Comparison of ENCODE assay signal across 10 mouse cellular contexts in the genomic region with DNA sequence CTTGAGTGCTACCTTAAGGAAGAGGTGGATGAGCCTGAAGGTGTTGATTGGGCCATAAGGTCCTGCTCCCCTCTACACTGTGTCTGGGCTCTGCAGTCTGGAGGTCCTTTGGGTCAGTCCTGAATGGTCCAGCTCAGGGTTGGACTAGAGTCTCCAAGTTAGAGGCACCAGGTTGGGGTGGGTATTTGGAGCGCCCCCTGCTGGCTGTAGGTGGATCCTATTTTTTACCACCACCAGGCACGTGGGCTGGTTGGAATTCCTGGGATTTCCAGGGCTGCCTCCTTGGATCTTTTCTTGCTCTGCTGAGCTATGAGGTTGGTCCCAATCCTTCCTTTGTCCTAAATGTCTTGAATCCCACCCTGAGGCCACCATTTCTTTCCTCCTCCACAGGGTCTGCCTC. TPM values are rescaled to one million over a fixed set of nuclear protein-coding genes. Genes with fewer than 3 reads are reported as not detected.
A peak's percentile ranks its signal among the peaks of the same experiment; 100 is the strongest.
DNase-seq lines count a peak whose midpoint lies in the region; ATAC-seq and TF ChIP-seq lines count a peak whose summit lies in the region.
"Had no signal": no experiment of that assay in that cellular context is flagged by ENCODE, and none has a peak within 500 bp of the region (broad histone marks: within the 10 kb centered on the region; RNA-seq: fewer than 3 reads in every experiment).

No protein-coding gene starts in this region.

- no peak overlapping the region for H3K9ac ChIP-seq in liver, postnatal 0 days (replicated peaks)
- H3K9ac ChIP-seq: midbrain, embryonic 12.5 days had no signal

- no peak for TF ChIP-seq EP300 in liver, postnatal 0 days (IDR thresholded peaks at IDR 0.05; ENCODE audit: low read depth)

- no peaks in the 10 kb centered on the region for H3K4me1 ChIP-seq in spleen, adult 2 months (ENCODE audit: control insufficient read depth, insufficient read depth, insufficient read length)
- no peaks in the 10 kb centered on the region for H3K4me1 ChIP-seq in liver, postnatal 0 days (ENCODE audit: insufficient read depth)
- H3K4me1 ChIP-seq: midbrain, embryonic 12.5 days had no signal

- peak; percentile 32 to 58 for DNase-seq in cerebellum, postnatal 25 days
- DNase-seq in cerebellum, adult 11 months = no peak
- DNase-seq in spleen, adult 2 months (ENCODE audit: low read depth in 1 of 2, low spot score in 2 of 2) = peak in 1 of 2 experiments; percentile 29
- DNase-seq in spleen, postnatal 14 days (ENCODE audit: low spot score in 2 of 2) = no peak
- DNase-seq in embryo, embryonic 9.5 days (ENCODE audit: extremely low spot score) = peak; percentile 29
- DNase-seq in liver, postnatal 0 days = peak; percentile 65
- peak; percentile 29 for DNase-seq in thymus, postnatal 14 days
- DNase-seq in right cerebral cortex, adult 18-20 months = no peak

- H3K27me3 ChIP-seq in spleen, adult 2 months (ENCODE audit: control insufficient read depth, insufficient read depth, low read length) = 0 out of 2 replicates have a peak, but pooled peaks cover 1% of the 10 kb centered on the region
- 0 out of 2 replicates have a peak, but pooled peaks cover 6% of the 10 kb centered on the region for H3K27me3 ChIP-seq in liver, postnatal 0 days (ENCODE audit: insufficient read depth, low read length)

- 11% methylated on average over 2 of the region's 2 CpGs for WGBS in spleen, adult 2 months
- 0% methylated on average over 2 of the region's 2 CpGs for WGBS in liver, postnatal 0 days (ENCODE audit: insufficient replicate concordance)

- no peak overlapping the region for H3K4me3 ChIP-seq in spleen, adult 2 months (ENCODE audit: extremely low read depth, insufficient read depth, insufficient read length)
- no peak overlapping the region for H3K4me3 ChIP-seq in liver, postnatal 0 days (ENCODE audit: low read depth, low read length)
- H3K4me3 ChIP-seq: midbrain, embryonic 12.5 days had no signal

- peak; percentile 38; the same call in 1 of the 2 replicates for ATAC-seq in liver, postnatal 0 days

- H3K36me3 ChIP-seq in spleen, adult 2 months (ENCODE audit: control insufficient read depth, insufficient read depth, low read length) = no peaks in the 10 kb centered on the region
- no peaks in the 10 kb centered on the region for H3K36me3 ChIP-seq in liver, postnatal 0 days (replicated peaks; ENCODE audit: insufficient read depth, low read length)
- H3K36me3 ChIP-seq: midbrain, embryonic 12.5 days had no signal

- no peak for TF ChIP-seq POLR2A in spleen, adult 2 months (IDR thresholded peaks at IDR 0.05; ENCODE audit: low read depth, low read length)

- H3K27ac ChIP-seq in spleen, adult 2 months (ENCODE audit: insufficient read depth, low read length) = no peak overlapping the region
- H3K27ac ChIP-seq in liver, postnatal 0 days (ENCODE audit: low read depth) = no peak overlapping the region
- H3K27ac ChIP-seq: midbrain, embryonic 12.5 days had no signal

- no peak overlapping the region for H3K4me2 ChIP-seq in liver, postnatal 0 days (ENCODE audit: low read depth, low read length)
- H3K4me2 ChIP-seq: midbrain, embryonic 12.5 days had no signal

- no peaks in the 10 kb centered on the region for H3K9me3 ChIP-seq in liver, postnatal 0 days (ENCODE audit: low read length)
- H3K9me3 ChIP-seq: midbrain, embryonic 12.5 days had no signal

- peak; percentile 70; the same call in 1 of the 2 replicates for TF ChIP-seq CTCF in spleen, adult 2 months (IDR thresholded peaks at IDR 0.05; ENCODE audit: extremely low read depth, insufficient read depth, insufficient read length, insufficient replicate concordance)
- TF ChIP-seq CTCF in liver, postnatal 0 days (IDR thresholded peaks at IDR 0.05; ENCODE audit: low read depth) = peak; percentile 78

RNA-seq across cellular contexts. Expression of a gene that starts 8.5 kb away (rescaled TPM):
- 0.06 and 0.13 TPM in 2 replicates for polyA plus RNA-seq in spleen, adult 2 months (2012; rRNA removed)
- polyA plus RNA-seq in liver, postnatal 0 days (2015; fragmentation: Nextera tagmentation; extraction: Ambion mirVana) = not detected in 2 replicates
- polyA plus RNA-seq: heart, embryonic 14.5 days had no signal

RNA-seq across cellular contexts. Expression of a gene that starts 29.7 kb away (rescaled TPM):
- 7.8 and 8.7 TPM in 2 replicates for polyA plus RNA-seq in spleen, adult 2 months (2012; rRNA removed)
- 17.5 and 20.0 TPM in 2 replicates for polyA plus RNA-seq in liver, postnatal 0 days (2015; fragmentation: Nextera tagmentation; extraction: Ambion mirVana)

RNA-seq across cellular contexts. Expression of a gene that starts 37.0 kb away (rescaled TPM):
- polyA plus RNA-seq in spleen, adult 2 months (2012; rRNA removed) = 0.33 TPM in 1 of 2 replicates, not detected in the other
- 17.7 and 24.2 TPM in 2 replicates for polyA plus RNA-seq in liver, postnatal 0 days (2015; fragmentation: Nextera tagmentation; extraction: Ambion mirVana)

RNA-seq across cellular contexts. Expression of a gene that starts 49.3 kb away (rescaled TPM):
- polyA plus RNA-seq in spleen, adult 2 months (2012; rRNA removed) = 9.2 and 14.4 TPM in 2 replicates
- polyA plus RNA-seq in liver, postnatal 0 days (2015; fragmentation: Nextera tagmentation; extraction: Ambion mirVana) = 5.5 and 6.1 TPM in 2 replicates

Comparison
In these comparisons a context has a peak if more than half of its experiments do, and no peak if none do; other contexts are left out.
1. DNase-seq: peak in cerebellum, postnatal 25 days (2 of 2), embryo, embryonic 9.5 days (single experiment), liver, postnatal 0 days (single experiment) and thymus, postnatal 14 days (single experiment); none in cerebellum, adult 11 months (single experiment), spleen, postnatal 14 days (0 of 2) and right cerebral cortex, adult 18-20 months (single experiment).
2. RNA of a gene that starts 37.0 kb away (polyA plus RNA-seq): 17.7 to 24.2 TPM in liver, postnatal 0 days; 0.33 TPM in spleen, adult 2 months; every median in the first group is over 10 times any median in the second.